Mouse (Mus musculus) liver, adult 2 months (tissue): Measurements from ENCODE around the gene Mea1.

ENCODE experiments used
- CTCF ChIP-seq: fragments of 200-500 bp; IDR thresholded peaks from 2 replicates; pipeline ENCODE4 v1.5.1; 2011; ENCODE audit warnings: low read depth, low read length, control low read depth
- POLR2A ChIP-seq: fragments of 200-500 bp; IDR thresholded peaks from 2 replicates; pipeline ENCODE4 v1.6.1; 2011; ENCODE audit warnings: low read length, control low read depth; ENCODE audit not compliant: insufficient read depth; ENCODE audit errors: extremely low read depth

DNA sequence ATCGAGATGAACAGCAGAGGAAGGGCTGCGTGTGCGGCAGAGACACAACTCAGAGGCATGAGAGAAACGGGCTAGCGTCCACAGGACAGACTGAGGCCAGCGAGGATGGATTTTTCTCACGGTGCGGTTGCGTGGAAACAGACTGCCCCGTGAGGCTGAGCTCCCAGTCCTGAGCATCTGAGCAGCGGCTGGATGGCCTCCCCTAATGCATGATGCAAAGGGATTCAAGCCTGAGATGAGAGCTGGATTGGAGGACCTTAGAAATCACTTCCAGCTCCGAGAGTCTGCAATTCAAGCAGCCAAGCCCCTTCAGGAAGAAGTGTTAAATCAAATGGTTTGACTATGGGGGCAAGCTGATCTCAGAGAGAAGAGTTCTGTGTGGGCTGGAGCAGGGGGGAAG is 22.9 kb downstream of the Mea1 start:
- TF ChIP-seq CTCF, result no peak
- no peak for TF ChIP-seq POLR2A
